Mouse (Mus musculus) layer of hippocampus, adult 11-12 months (tissue): ENCODE results near the gene H1foo.

Experiments
- DNase-seq: peaks from one replicate; pipeline ENCODE4 v3.0.0; 2022; ENCODE audit warnings: low spot score

The H1foo gene

DNA sequence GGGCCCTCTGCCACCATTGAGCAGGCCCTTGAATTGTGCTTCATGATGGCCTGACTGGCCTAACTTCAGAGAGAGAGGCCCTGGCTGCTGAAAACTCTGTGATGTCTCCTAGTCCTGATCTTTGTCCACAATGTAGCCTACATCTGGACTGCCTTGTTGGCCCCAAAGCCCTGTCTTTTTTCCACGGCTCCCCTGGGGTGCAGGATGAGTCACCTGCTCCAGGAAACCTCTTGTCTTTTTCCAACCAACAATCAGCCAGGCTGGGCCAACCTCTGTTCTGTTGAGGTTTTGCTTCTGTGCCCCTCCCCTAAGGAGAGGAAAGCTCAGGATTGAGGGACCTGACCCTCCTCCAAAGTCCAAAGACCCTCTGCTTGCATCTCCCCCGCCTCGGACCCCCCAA, 17.0 kb downstream of the H1foo start:
- no peak for DNase-seq

DNA sequence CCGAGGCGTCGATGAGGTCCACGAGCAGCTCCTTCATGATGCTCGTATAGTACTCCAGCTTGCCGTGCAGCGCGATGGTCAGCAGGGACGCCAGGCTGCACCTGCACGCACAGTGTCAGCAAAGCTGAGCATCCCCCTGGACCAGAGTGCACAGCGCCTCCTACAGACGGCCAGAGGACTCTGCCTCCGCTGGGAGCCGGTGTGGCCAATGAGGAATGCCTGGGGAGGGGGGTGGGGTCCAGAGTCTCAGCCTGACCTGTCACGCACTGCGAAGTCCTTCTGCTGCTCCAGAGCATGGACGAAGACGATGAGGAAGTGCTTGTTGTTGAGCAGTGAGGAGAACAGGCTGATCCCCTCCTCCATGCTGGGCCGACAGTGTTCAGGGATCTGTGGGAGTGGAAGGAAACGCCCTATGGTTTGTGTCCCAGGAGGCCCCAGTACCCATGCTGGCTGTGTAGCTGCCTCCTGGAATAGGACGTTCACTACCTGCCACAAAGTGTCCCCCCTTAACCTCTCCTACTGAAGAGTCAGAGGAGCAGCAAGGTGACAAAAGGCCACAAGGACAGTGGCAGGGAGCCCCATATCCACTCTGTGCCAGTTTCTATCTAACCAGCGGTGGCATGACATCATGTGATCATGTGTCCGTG, 17.8 kb downstream of the H1foo start:
- no peak for DNase-seq

DNA sequence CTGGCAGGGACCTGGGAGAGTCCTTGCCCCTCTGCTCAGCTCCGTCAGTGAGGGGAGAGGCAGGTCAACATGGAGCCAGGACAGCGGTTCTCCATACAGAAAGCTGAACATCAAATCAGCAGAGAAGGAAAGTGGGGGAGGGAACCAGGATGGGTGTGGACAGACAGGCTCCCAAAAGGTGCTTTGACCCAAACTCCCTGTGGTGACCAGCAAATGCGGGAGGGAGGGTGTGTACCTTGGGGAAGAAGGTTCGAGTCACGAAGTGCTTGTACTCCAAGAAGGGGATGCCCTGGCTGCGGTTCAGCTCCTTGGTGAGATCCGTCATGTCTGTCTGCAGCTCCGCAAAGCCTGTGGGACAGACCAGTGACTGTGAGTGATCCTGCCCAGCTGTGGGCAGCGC, 18.9 kb downstream of the H1foo start:
- DNase-seq = no peak

DNA sequence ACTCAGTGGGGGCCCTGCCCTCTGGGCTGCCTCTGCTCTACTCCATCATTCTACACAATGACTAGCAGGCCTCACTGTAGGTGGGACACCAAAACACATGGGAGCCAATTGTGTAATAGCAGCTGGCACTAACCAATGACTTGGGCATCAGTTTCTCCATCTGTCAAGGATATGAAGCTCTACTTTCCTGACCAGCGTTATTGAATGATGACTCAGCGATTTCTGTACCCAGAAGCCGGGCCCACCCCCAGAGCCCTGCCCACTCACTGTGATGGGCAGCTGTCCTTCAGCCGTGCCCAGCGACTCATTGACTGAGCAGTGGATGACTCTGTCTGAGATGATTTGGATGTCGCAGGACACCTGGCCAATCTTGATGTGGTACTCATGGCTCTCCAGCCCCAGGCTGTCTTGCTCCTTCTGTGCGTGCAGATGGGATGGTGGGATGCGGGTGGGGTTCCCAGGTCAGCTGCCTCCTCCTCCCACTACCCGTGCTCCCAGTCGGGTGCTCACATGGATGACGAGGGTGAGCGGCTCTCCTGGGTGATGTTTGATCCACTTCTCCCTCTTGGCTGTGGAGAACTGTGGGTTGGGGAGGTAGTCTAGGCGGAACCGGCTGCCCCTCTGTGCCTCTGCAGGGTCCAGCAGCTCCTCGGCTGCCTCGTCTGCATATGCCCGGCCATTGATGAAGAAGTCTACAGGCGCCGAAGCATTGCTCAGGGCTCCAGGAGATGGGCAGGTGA, 21.7 kb downstream of the H1foo start:
- DNase-seq = no peak

DNA sequence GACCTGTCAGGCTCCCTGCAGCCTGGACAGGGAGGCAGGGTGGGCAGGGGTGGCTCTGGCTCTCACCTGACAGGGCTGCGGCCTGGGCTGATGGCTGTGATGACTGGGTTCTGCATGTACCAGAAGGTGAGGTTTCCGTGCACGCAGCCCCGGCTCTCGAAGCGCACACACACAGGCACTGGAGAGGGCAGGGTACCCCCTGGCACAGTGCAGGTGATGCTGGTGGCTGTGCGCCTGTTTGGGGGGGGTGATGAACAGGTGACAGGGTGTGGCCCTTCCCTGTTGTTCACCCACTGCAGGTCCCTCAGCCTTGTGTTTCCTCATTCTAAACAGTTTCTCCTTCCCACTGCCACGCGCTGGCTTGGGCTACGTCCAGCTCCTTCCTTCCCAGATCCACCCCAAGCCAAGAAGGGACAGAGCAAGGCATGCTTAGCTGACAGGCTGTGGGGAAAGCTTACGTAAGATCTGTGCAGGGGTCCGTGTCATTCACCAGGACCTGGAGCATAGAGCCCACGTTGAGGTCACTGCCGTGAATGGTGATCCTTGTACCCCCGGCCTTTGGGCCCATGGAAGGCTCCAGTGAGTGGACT, 22.6 kb downstream of the H1foo start:
- DNase-seq = no peak

DNA sequence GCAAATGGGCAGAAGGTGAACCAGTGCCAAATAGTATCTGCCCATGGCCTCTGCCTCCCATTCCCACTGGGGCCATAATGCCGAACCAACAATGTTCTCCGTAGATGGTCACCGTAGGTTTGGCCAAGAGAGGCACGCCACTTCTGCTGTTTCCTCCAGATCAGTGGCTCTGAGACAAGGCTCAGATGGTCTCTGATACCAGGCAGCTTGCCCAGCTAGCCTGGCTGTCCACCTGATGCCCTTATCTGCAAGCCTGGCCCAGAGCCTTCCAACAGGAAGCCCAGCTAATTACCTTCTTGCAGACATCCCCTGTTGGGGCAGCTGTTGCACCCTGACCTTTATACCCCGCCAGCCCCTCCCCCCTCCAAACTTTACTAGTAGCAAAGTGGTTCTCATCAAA, 23.3 kb downstream of the H1foo start:
- DNase-seq = no peak

DNA sequence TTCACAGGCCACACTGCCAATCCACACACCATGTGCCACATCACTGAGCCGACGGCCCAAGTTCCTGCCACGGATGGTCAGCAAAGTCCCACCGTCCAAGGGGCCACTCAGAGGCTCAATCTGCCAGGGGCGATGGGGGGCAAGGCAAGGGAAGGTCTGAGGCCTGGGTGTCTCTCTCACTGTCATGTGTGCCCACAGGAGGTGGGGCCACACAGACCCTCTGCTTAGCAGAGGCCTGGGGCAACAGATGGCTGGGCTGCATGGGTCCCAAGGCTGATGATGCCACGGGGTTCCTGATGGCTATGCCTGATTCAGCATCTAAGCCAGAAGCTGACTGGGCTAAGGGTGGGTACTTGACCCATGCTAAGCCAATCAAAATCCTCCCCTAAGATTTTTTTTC, 24.0 kb downstream of the H1foo start:
- DNase-seq = no peak

DNA sequence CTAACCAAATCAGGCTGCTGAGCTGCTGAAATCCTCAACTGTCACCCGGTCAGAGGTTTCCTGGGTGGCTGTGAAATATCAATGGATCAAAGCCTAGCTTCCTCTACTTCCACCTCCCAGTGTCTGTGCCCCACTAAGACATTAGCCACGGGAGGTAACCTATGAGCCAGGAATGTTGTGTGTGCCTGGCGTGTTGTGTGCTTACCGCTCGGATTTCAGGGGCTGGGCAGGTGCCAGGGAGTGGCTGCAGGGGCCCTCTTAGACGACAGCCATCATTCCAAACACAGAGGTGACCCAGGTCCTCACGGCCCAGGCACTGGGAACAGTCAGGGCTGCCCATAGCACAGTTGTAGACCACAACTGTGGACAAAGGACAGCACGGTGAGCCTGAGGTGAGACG, 24.4 kb downstream of the H1foo start:
- no peak for DNase-seq

DNA sequence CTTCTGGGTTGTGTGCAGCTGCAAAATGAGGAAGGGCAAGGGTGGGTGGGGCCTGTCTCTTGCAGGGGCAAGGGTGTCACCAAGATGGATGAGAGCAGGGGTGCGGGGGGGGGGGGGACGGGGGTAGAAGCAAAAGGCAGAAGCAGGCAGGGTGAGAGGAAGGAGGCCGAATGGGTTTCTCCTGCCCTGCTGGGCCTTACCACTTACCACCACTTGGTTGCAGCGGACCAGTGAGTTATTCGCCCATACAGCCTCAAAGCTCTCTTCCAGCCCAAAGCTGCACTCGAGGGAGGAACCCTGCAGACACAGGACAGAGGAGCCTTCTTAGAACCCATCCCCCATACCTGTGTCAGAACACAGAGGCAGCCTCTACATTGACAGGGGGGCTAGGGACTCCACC, 25.2 kb downstream of the H1foo start:
- no peak for DNase-seq

DNA sequence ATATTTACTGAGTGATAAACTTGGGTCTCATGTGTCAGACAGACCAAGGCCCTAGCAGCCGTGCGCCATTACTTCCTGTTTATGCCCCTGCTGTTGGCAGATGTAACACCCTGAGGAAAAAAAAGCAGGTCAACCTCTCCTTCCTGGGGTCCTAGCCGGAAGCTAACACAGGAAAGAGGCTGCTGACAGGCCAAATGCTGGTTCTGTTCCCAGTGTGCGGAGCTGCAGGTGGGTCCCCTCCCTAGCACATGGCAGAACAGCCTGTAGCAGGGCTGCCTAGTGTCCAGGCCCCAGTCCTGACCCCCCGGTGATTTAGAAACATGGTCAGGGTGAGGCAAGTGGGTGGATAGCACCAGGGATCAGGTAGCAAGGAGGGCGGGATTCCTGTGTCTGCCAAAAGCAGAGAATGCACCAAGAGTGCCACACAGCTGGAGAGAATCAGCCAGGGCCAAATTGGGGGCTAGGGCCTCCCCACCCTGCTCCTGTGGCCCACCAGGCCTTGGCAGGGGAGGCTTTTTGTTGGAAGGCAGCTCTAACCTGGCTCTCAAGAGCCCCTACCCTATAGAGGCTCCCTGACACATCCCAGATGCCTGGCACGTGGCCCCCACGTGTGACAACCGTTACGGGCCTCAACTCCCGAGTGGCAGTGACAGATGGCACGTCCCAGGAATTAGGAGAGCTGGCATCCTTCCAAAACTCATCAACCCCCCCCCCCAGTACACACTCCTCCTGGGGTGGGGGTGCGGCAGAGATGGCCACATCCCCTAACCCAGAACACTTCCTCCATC, 26.7 kb downstream of the H1foo start:
- no peak for DNase-seq

DNA sequence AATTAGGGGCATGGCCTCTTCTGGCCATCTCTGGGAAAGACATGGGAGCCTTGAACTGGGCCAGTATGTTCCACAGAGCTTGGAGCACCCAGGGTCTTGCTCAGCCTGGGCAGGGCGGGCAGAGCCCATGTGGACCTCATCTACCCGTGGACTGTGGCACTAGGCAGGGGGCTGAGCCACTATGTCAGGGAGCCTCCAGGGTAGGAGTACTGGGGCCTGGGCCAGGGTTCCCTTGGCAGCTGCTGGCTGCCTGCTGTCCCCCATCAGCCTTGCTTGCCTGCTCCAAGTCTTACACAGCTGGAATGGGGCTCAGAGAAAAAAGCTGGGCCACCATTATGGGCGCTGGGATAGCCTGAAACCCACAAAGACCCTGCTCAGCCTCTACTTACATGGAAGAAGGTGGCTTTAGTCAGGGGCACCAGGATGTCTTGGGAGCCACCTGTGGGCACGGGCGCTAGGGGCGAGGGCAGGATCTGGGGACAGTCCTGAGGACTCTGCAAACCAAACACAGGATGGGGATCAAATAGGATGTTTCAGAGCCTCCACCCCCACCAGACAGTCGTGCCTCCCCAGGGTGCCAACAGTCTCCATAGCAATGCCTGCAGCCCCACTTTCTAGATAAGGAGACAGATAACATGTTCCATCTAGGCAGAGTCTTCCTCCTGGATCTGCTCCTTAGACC, 27.5 kb downstream of the H1foo start:
- DNase-seq = no peak

DNA sequence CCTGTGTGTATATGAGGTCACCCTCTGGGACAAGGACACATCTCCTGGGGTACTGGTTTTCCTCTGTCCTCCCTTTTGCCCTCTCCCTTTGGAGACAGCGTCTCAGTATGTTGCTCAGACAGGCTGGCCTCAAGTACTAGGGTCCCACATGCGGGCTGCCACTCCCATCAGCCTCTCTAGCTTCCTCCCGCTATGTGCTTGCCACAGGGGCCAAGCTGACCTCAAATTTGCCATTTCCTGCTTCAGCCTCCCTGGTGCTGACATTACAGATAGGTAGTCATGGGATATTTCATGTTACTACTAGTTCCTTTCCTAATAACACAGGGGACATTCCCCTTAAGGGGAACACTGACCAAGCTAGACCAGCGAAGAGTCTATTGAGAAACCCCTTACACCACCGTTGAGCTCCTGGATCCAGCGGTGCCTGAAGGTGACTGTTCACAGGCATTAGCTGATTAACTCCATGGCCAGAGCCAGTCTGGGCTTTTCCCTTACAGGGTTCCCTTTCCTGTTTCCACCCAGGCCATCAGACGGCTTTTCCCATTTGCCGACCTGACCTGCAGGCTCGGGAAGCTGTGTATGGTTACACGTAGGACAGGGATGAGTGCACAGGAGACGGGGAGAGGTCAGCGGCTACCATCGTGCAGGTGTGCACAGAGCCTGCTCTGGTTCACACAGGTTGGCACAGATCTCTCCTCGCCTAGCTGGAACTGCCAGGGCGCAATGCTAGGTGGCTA, 28.6 kb downstream of the H1foo start:
- DNase-seq = no peak

DNA sequence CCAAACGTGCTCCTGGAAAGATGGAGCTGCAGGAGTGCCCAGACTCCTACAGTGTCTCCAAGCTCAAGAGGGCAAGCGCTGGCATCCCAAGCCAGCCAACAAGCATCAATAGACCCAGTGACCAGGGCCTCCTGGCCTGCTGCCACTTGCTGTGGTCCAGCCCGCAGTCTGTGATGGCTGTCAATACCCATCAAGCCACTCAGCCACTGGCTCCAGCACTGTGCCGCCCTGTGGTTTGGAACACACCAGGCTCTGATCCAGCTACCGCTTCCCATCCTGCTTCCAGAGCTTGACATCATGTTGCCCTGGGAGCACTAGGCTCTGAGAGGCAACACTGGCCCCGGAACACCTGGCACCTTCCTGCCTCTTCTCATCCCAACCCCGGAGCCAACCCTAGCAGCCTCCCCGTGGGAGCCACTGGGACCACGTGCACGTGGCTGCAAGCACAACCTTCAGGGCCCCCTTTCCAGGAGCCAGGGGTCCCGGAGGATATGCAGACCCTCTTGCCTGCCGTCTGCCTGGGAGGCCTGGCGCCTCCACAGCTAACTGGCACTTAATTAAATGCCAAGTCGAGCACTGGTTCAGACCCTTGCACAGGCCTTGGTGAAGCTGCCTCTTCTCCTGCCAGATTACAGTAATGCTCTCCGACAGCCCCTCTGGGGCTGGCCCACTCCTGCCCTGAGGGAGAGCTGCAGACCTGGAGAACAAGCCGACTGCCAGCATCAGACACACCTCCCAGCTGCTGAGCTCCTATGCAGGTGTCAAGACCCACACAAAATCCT, 29.3 kb downstream of the H1foo start:
- peak; percentile 71 for DNase-seq

DNA sequence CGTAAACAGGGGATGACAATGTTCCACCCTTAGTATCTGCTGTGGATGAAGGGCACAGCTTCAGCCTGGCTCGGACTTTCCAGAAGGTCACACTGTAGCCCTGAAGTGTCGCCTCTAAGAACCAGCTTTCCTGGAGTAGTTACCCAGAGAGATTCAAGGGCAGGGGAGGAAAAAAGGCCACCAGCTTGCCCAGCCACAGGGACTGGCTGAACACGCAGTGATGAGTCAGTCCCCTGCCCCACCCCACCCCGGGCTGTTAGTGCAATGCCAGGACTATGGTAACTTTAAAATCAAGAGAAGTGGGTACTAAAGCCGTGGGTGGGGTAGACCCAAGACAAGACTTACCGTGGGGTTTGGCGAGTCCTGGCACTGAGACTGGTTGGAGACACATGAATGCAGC, 30.9 kb downstream of the H1foo start:
- DNase-seq = no peak

DNA sequence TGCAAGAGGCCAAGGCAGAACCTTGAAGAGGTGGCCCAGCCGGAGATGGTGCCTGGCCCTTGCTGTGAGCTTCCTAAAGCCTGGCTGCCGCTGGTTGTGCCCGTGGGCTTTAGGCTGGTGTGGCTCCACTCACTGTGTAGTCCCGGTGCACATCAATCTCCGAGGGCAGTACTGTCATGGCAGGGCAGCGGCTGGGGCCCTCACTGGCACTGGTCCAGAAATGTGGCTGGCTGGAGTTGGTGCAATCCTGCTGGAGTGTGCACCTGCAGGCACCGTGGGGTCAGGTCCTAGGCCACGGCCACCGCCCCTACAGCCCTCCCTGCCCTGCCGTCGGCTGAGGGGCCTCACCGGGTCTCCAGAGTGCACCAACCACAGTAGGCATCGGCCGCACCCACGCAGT, 33.1 kb downstream of the H1foo start:
- no peak for DNase-seq

DNA sequence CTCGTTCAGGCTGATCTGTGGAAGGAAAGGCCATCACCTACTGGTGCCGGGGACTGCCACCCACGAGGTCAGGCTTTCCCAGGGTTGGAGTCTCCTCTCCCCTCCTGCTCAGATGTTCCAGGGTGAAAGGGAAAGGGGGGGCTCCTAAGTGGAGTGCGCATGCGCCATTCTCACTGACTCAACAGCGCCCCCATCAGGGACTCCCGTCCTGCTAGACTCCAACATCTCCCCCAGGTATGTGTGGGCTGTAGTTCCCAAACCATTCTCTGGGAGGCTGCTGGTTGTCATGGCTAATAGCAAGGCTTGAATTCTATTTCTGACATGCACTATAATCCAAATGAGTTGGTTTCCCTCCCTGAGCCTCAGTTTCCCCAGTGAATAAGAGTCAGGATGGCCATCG, 33.9 kb downstream of the H1foo start:
- DNase-seq = no peak

DNA sequence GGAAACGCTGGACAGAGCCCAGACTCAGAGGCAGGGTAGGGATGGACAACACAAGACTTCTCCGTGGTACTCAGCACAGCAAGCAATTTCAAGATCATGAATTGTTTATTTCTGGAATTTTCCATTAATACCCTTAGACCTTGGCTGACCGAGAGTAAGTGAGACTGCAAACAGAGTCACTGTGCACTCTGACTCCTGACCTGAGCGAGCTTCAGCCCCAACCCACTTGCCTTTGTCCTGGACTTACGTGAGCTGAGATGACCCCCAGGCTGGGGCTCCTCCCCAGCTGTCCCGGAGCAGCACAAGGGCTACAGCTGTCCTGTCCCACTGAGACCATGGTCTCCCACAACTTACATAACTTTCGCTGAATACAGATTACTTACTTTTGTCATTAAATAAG, 38.2 kb downstream of the H1foo start:
- no peak for DNase-seq

DNA sequence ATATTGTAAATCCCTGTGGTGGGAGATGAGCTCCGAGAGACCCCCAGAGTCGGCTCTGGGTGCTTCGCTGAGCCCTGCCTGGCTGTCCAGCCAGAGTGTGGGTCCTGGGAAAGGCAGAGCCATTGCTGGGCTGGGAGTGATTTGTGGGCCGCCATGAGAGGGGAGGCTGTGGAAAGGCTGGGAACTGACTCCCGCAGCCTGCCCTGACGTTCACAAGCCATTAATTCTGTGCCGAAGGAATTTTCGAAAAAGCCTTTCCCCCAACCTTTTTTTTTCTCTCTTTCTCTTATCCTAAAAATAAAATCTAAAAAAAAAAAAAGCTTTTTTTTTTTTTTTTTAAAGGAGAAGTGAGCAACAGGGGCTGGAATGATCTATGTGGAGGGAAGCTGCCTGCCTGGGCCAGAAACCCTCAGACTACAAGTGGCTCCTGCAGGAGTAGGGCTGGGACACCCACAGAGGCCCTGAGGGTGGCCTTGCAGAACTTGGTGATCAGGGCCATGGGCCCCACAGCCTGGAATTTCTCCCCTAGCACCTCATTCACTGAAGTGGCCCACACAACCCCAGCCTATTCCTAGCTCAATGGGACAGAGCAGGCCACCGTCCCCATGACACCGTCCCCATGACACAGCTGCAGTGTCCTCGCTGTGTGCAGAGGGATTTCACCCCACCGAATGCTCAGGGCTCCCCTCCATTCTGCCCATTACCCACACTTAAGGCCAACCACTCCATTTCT, 38.7 kb downstream of the H1foo start:
- DNase-seq = no peak

DNA sequence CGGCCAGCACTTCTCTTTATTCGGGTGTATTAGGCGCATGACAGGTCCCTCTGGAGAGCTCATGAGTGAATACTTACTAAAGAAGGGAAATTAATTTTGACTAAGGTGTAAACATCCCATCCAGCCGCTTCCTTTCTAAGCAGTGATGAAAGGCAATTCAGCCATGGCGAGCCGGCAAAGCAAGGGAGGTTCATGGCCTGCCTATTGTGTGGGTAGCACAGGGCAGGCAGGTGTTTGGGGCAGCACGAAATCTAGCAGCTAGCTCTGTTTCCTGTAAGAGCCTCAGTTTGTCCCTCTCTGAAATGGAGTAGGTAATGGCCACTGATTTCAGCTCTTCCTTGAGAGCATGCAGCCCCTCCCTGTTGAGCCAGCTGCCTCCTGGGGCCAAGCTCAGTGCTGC, 39.8 kb downstream of the H1foo start:
- no peak for DNase-seq

DNA sequence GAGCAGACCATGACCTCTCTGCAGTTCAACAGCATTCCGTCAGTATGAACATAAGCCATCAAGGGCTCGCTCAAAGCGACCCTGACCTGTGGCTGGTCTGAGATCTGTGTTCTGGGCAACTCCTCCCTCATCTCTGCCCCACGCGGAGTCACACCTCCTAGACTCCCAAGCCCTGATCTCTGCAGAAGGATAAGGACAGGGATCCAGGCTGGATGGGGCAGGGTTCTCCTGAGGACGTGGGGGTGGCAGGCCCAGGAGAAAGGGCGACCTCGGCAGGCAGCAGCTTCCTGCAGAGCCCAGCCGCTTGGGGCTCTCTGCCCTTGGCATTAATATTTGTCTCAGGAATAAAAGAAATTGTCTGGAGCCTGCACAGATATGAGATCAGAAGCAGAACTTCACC, 40.9 kb downstream of the H1foo start:
- DNase-seq = no peak
